Mouse (Mus musculus) neural tube, embryonic 15.5 days (tissue): Measurements from ENCODE around the gene A930004D18Rik. TPM values are rescaled to one million over a fixed set of nuclear protein-coding genes. Genes with fewer than 3 reads are reported as not detected.

ENCODE experiments used
- ATAC-seq: fragments of 200-750 bp; cut with Nextera tagmentation; 2 replicates; pipeline ENCODE4 v1.8.0; 2017; ENCODE audit warnings: mild to moderate bottlenecking, moderate TSS enrichment, moderate library complexity; ENCODE audit not compliant: low FRiP score
- H3K27ac ChIP-seq: fragments of 300-500 bp; sonication (generic); replicated peaks from 2 replicates; pipeline ENCODE4 v1.5.1; 2015; ENCODE audit warnings: mild to moderate bottlenecking, inconsistent platforms
- H3K27me3 ChIP-seq: fragments of 300-500 bp; sonication (generic); replicated peaks from 2 replicates; pipeline ENCODE4 v1.6.1; 2015; ENCODE audit warnings: inconsistent platforms
- H3K36me3 ChIP-seq: fragments of 300-500 bp; sonication (generic); 2 replicates; pipeline ENCODE4 v1.6.1; 2015; ENCODE audit warnings: inconsistent platforms
- H3K4me1 ChIP-seq: fragments of 300-500 bp; sonication (generic); 2 replicates; pipeline ENCODE4 v1.6.1; 2015; ENCODE audit warnings: inconsistent platforms
- H3K4me2 ChIP-seq: fragments of 300-500 bp; sonication (generic); 2 replicates; pipeline ENCODE4 v1.6.1; 2015; ENCODE audit warnings: inconsistent platforms, mild to moderate bottlenecking, moderate library complexity
- H3K4me3 ChIP-seq: fragments of 300-500 bp; sonication (generic); replicated peaks from 2 replicates; pipeline ENCODE4 v1.5.1; 2015; ENCODE audit warnings: mild to moderate bottlenecking, inconsistent platforms
- H3K9ac ChIP-seq: fragments of 300-500 bp; sonication (generic); replicated peaks from 2 replicates; pipeline ENCODE4 v1.6.1; 2015; ENCODE audit warnings: mild to moderate bottlenecking, inconsistent platforms
- H3K9me3 ChIP-seq: fragments of 300-500 bp; sonication (generic); replicated peaks from 2 replicates; pipeline ENCODE4 v1.6.1; 2016; ENCODE audit warnings: inconsistent platforms
- WGBS: fragments of 180-500 bp; shearing (Covaris S2); methylation state at CpG from one replicate; pipeline ENCODE4 v1.1.7; 2015; ENCODE audit warnings: mixed read lengths; 5-methylcytosine and 5-hydroxymethylcytosine counted together
- polyA plus RNA-seq: library from polyadenylated mRNA; unstranded; fragments of >200 nt; fragmentation: Nextera tagmentation; extraction: Ambion mirVana; gene quantifications from 2 replicates; pipeline ENCODE4 v1.2.1, GENCODE M21; 2015

Gene A930004D18Rik
- polyA plus RNA-seq, 1 experiment from 2014 or later = 13.1 TPM

DNA sequence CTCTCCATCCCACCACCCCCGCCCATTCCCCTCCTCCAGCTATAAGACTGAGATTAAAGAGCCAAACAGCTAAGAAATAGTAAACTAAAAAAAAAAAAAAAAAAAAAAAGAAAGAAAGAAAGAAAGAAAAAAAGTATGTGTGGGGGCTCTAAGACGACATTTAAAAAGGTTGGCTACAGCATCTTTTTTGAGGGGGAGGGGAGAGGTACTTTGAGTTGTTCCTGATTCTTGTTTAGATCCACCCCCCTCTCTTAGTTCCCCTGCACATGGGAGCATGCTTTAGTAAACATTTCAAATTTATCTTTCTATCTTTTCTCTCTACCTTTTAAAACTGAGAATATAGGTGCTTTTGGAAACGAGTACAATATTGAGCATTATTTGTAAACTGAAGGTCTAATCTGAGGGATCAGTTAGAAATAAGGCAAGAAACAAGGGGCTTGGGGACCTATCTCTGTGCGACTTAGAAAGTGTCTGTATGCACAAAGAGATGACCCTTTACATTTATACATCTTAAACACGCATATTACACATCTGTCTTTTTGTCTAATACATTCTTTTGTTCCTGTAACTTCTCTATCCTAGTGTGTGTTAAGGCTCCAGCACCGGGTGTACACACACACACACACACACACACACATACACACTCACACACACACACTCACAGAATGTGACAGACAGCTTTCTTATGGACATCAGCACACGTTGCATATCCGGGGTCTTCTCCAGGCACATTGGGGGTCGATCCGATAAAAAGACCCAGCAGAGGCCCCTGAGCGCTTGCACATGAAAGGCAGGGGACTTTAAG is 13.7 kb upstream of the A930004D18Rik start:
- H3K4me3 ChIP-seq = peak overlapping the region; percentile 5; the same call in 1 of the 2 replicates
- H3K9ac ChIP-seq = no peak overlapping the region
- peak overlapping the region; percentile 71 for H3K4me2 ChIP-seq
- no peaks in the 10 kb centered on the region for H3K36me3 ChIP-seq
- WGBS = 19% methylated on average over 11 of the region's 11 CpGs
- no peaks in the 10 kb centered on the region for H3K9me3 ChIP-seq
- H3K27ac ChIP-seq = peak overlapping the region; percentile 56; the same call in 1 of the 2 replicates
- peaks cover 39% of the 10 kb centered on the region for H3K4me1 ChIP-seq
- no peak for ATAC-seq
- H3K27me3 ChIP-seq = no peaks in the 10 kb centered on the region

DNA sequence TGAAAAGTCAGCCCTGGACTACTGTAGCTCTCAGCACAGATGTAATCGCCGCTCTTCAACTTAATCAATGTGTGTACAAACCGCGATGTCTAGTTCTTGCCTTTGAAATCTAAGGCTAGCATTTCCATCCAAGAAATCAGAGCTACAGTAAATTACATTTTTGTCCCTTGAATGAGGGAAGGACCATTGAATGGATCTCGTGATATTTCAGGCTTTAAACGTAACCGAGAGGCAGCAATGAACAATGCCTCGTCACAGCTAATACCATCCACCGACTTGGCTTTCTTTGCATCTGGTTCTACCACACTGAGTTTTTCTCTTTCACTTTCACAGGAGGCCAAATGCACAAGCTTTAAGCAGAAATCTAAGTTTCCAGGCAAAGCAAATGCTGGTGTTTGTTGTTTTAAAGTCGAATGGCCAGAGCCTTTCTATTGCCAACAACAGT is 13.0 kb upstream of the A930004D18Rik start:
- WGBS = 8% methylated on average over 10 of the region's 10 CpGs
- ATAC-seq = no peak
- no peaks in the 10 kb centered on the region for H3K9me3 ChIP-seq
- H3K27ac ChIP-seq = peak overlapping the region; percentile 56
- no peaks in the 10 kb centered on the region for H3K36me3 ChIP-seq
- H3K9ac ChIP-seq = 0 out of 2 replicates have a peak overlapping the region, but pooled peaks have one; percentile 28
- H3K4me2 ChIP-seq = peak overlapping the region; percentile 71
- no peaks in the 10 kb centered on the region for H3K27me3 ChIP-seq
- H3K4me3 ChIP-seq = peak overlapping the region; percentile 5; the same call in 1 of the 2 replicates
- peaks cover 42% of the 10 kb centered on the region for H3K4me1 ChIP-seq

DNA sequence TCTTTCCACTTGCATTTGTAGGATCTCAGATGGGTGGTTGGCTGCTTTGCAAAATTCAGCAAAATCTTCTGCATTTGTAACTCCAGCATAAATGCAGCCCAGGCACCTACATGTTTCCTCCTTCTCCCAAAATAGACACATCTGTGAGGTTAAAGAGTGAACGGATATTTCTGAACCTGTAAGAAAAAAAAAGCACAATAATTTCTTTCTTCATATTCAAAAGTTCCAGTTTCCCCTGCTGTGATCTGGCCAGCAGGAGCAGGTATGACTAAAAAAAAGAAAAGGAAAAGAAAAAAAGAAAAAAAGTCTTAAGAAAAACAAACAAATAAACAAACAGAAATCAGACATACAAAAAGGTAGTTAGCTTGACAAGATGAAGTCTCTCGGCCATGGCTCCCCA is 12.5 kb upstream of the A930004D18Rik start:
- peak overlapping the region; percentile 99; the same call in 1 of the 2 replicates for H3K27ac ChIP-seq
- H3K36me3 ChIP-seq = no peaks in the 10 kb centered on the region
- no peak overlapping the region for H3K4me3 ChIP-seq
- peaks cover 42% of the 10 kb centered on the region for H3K4me1 ChIP-seq
- WGBS = 17% methylated on average over 2 of the region's 2 CpGs
- ATAC-seq = no peak
- no peak overlapping the region for H3K9ac ChIP-seq
- peak overlapping the region; percentile 71 for H3K4me2 ChIP-seq
- no peaks in the 10 kb centered on the region for H3K9me3 ChIP-seq
- no peaks in the 10 kb centered on the region for H3K27me3 ChIP-seq

DNA sequence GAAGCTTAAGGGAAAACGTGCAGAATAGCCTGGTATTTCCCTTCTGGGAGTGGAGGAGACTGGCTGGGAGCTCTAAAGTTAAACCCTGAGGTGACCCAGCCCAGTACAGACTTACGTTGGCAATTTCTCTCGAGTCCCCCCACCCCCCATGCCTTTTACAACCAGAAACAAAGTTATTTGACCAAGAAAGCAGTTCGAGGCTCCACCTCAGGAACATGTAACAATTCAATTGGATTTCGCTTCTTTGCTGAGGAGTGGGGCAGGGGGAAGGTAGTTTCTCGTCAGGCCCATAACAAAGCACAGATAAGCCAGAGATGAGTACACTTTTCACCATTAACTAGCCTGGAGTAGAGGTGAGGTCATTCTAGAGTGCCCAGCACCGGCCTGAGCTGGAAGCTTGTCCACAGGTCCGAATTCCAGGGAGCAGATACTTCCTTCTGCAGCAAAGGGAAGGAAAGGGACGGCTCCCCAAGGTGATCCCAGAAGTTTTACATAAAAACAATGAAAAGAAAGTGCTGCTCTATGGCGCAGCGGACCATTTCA is 11.8 kb upstream of the A930004D18Rik start:
- Histone ChIP-seq H3K27ac (peak overlapping the region; percentile 99), H3K4me3 (peak overlapping the region; percentile 84)
- peak; percentile 14; the same call in 1 of the 2 replicates for ATAC-seq

DNA sequence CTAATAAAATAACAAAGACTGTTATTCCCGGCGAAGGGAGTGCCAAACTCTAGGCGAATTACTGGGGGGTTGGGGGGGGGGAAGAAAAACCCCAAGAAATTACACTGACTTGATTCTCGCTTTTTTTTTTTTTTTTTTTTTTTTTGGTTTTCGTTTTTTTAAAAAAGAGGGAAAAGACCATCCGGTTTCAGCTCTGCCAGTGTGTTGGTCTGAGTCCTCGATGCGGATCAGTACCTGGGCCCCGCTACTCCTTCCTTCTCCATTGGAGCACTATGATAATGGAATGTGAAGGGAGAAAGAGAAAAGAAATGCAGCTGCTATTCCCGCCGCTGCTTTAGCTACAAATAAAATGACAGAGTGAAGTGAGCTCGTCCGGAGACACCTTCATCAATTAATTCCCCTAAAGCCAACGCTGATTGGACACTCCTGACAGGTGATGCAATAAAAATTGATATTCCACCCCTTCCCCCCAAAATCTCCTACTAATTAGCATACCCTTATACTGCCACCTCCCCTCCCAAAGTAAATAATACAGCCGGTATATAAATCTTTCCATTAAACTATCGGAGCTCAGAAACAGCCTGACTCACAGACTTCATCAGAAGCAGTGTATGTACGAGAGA is 11.0 kb upstream of the A930004D18Rik start, which contains the start of gene Skida1:
Gene Skida1, minus strand, starts transcription at position 599 of the 623 bp plus-strand sequence.
- H3K9ac ChIP-seq = peak within 1 kb of the TSS; percentile 98
- H3K27me3 ChIP-seq = no peaks in the 10 kb centered on the region
- peak within 1 kb of the TSS; percentile 99 for H3K27ac ChIP-seq
- H3K9me3 ChIP-seq = no peaks in the 10 kb centered on the region
- peak; percentile 53 for ATAC-seq
- H3K36me3 ChIP-seq = no peaks in the 10 kb centered on the region
- H3K4me2 ChIP-seq = peak within 1 kb of the TSS; percentile 71
- peak within 1 kb of the TSS; percentile 84 for H3K4me3 ChIP-seq
- under 1% methylated on average over 17 of the region's 17 CpGs for WGBS
- peaks cover 44% of the 10 kb centered on the region for H3K4me1 ChIP-seq

More for the DNA sequence above, 11.8 kb upstream of the A930004D18Rik start:
- Histone ChIP-seq H3K27me3 (no peaks in the 10 kb centered on the region), H3K9ac (0 out of 2 replicates have a peak overlapping the region, but pooled peaks have one; percentile 5), H3K4me1 (peaks cover 46% of the 10 kb centered on the region), H3K36me3 (no peaks in the 10 kb centered on the region), H3K9me3 (no peaks in the 10 kb centered on the region), H3K4me2 (peak overlapping the region; percentile 71)
- 4% methylated on average over 11 of the region's 11 CpGs for WGBS

DNA sequence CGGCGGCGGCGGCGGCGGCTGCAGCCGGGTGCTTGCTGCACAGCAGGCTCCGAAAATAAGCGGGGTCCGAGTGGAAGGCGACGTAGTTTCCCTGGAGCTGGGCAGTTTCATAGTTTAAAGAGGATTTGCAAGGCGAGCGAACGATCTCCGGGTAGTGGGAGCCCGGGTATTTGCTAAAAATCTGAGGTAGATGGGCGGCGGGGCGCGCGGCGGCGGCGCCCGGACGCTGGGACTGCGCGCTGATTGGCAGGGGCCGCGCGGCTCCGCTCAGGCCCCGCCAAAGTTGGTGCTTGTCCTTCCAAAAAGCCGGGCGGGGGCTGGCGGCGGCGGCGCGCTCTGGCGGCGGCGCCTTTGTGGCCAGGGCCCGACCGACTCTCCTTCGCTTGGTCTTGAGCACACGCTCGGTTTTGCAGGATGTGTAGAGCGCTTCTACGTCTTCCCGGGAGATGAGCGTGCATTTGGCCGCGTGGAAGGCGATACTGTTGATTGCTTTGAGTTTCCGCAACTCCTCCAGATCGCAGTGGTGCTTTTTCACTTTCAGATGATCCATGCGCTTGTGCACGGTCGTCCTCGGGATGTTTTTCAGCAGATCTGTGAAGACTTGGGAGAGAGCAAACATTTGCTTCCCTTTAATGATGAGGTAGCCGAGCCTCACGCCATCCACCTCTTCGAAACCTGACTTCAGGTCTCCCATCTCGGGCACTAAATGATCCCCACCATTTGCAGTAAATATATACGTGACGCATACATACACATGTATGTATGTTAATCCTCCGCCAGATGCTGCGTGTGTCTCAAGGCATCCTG is 10.3 kb upstream of the A930004D18Rik start:
- Histone ChIP-seq H3K27me3 (no peaks in the 10 kb centered on the region), H3K4me1 (peaks cover 46% of the 10 kb centered on the region), H3K36me3 (no peaks in the 10 kb centered on the region)

DNA sequence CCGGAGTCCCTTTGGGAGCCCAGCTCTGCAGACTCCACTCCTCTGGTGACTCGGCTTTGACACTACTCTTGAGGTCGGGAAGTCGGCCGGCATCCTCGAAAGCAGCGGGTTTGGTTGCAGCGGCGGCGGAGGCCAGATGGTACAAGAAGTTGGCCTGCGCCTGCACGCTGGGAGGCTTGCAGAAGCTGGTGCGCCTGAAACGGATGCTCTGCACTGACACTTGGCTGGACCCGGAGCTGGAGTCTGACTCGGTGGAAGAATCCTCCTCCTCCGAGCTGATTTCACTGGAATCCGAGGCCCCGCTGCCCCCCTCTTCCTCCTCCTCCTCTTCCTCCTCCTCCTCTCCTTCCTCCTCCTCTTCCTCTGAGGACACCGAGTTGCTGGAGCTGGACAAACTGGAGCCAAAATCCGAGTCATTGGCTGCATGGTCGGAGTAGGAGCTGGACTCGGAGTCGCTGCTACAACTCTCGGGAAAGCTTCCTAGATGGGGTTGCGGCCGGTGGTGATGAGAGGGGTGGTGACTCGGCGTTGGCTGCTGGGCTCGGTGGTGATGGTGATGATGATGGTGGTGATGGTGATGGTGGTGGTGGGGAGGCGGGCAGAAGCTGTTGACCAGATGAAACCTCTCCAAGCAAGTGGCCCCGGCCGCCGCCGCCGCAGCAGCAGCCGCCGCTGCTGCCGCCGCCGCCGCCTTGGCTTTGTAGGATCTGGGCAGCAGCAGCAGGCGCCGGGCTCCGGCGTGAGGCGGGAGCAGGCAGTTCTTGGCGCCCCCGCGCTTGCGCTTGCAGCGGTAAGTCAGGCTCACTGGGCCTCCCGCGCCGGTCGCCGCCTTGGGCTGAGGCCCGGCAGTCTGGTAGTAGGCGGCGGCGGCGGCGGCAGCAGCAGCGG is 9.5 kb upstream of the A930004D18Rik start:
- H3K9me3 ChIP-seq = no peaks in the 10 kb centered on the region
- H3K4me3 ChIP-seq = peak overlapping the region; percentile 84
- peak overlapping the region; percentile 71 for H3K4me2 ChIP-seq
- peak overlapping the region; percentile 99 for H3K27ac ChIP-seq
- ATAC-seq = peak; percentile 60
- H3K9ac ChIP-seq = peak overlapping the region; percentile 98
- H3K27me3 ChIP-seq = no peaks in the 10 kb centered on the region
- peaks cover 48% of the 10 kb centered on the region for H3K4me1 ChIP-seq
- under 1% methylated on average over 64 of the region's 64 CpGs for WGBS
- H3K36me3 ChIP-seq = no peaks in the 10 kb centered on the region

More for the DNA sequence above, 10.3 kb upstream of the A930004D18Rik start:
- H3K4me3 ChIP-seq = peak overlapping the region; percentile 84
- peak overlapping the region; percentile 98 for H3K9ac ChIP-seq
- H3K4me2 ChIP-seq = peak overlapping the region; percentile 71
- H3K9me3 ChIP-seq = no peaks in the 10 kb centered on the region
- H3K27ac ChIP-seq = peak overlapping the region; percentile 99
- peak; percentile 71 for ATAC-seq
- under 1% methylated on average over 70 of the region's 70 CpGs for WGBS

DNA sequence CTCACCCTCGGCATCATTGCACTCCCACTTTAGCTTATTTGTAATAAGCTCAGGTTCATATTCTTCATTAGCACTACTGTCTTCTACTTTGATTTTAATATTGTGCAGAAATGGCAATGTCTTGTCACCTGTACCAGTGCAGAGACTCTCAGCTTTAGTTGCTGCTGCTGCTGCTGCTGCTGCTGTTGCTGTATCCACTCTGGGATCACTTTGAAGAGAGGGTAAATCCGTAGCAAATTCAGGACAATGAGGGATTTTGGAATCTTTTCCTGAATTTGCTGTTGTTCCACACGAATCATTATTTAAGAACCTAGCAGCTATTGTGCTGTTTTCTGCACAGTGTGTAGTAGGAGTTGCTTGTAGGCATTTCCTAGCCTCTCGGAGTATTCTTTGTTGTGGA is 8.6 kb upstream of the A930004D18Rik start:
- peak overlapping the region; percentile 71 for H3K4me2 ChIP-seq
- no peak for ATAC-seq
- 2% methylated on average over 4 of the region's 4 CpGs for WGBS
- no peaks in the 10 kb centered on the region for H3K27me3 ChIP-seq
- H3K4me1 ChIP-seq = peaks cover 50% of the 10 kb centered on the region
- H3K9ac ChIP-seq = peak overlapping the region; percentile 98
- H3K9me3 ChIP-seq = no peaks in the 10 kb centered on the region
- no peaks in the 10 kb centered on the region for H3K36me3 ChIP-seq
- H3K27ac ChIP-seq = peak overlapping the region; percentile 99
- peak overlapping the region; percentile 84 for H3K4me3 ChIP-seq

DNA sequence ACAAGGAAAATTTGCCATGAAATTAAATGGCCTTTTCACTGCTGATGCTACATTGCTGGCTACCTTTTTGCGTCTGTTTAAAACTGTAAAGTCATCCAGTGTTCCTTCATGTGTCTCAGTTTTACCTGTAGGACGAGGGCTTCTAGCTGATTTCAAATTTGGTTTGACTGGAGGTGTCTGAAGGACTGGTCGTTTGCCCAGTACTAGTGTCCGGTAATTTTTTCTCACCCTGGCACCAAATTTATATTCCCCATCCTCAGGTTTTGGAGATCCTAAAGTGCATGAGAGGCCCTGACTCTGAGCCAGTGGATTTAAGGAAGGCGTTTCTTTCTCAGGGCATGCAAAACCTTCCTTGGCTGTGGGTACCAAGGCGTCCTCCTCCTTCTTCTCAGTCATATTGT is 8.2 kb upstream of the A930004D18Rik start:
- 4% methylated on average over 6 of the region's 6 CpGs for WGBS
- Histone ChIP-seq H3K4me3 (peak overlapping the region; percentile 84), H3K4me1 (peaks cover 53% of the 10 kb centered on the region), H3K9ac (peak overlapping the region; percentile 98), H3K27me3 (no peaks in the 10 kb centered on the region), H3K9me3 (no peaks in the 10 kb centered on the region), H3K4me2 (peak overlapping the region; percentile 71), H3K36me3 (no peaks in the 10 kb centered on the region), H3K27ac (peak overlapping the region; percentile 99)
- ATAC-seq = no peak

DNA sequence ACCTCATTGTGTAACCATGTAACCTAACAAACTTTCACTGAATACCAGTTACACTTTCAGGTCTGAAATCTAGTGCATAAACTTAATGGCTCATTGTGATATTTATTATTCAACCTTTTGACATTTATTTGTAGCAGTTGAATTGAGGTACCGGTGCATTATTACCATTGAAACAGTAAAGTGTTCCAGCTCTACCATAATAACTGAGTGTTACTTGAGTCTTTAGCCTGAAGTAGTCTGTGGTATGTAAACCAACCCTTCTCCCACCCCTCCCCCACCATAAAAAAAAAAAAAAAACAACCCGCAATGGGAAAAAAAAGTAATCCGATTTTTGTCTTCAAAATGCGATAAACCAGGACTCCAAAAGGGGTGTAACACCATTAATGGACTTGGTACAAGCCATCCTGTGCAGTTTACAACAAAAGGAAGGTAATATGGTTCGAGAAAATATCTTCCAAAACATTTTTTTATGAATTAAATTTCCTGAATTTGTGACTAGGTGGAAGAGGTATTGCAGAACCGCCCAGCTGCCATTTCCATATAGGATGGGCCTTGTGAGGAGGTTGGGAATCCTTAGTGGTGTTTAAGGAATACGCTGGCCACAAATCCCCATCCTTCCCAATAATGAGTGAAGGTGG is 7.7 kb upstream of the A930004D18Rik start:
- WGBS = 4% methylated on average over 7 of the region's 7 CpGs
- H3K4me1 ChIP-seq = peaks cover 53% of the 10 kb centered on the region
- no peaks in the 10 kb centered on the region for H3K27me3 ChIP-seq
- H3K9me3 ChIP-seq = no peaks in the 10 kb centered on the region
- peak overlapping the region; percentile 98 for H3K9ac ChIP-seq
- no peak for ATAC-seq
- peak overlapping the region; percentile 71 for H3K4me2 ChIP-seq
- no peaks in the 10 kb centered on the region for H3K36me3 ChIP-seq
- H3K4me3 ChIP-seq = peak overlapping the region; percentile 84
- peak overlapping the region; percentile 99 for H3K27ac ChIP-seq
